Mouse (Mus musculus): Measurements from ENCODE around the gene Ube4a. TPM values are rescaled to one million over a fixed set of nuclear protein-coding genes. Genes with fewer than 3 reads are reported as not detected.
"Not testable (repeated sequence)": the region's sequence is repeated elsewhere in the genome, so short reads cannot be mapped to it uniquely, and the experiment has no call there.

Gene Ube4a
- polyA plus RNA-seq, 1 experiment = 16.6 TPM

DNA sequence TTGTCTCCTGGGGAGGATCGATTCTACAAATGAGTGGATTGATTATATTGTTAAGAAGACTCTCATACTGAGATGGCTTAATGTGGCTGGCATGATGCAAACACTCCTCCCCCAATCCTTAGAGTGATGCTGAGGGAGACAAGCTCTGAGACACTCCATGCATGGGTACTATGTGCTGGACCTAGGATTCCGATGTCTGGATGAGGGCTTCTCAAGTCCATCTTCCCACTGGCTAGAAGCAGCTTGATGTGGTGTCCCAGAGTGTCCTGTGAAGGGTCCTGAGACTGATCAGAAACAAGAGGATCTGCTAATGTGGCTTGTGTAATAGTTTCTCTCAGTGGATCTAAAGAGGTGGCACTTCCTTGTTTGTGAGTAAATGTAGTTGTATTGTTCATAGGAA lies 15.7 kb upstream of the Ube4a start:
- H3K4me1 ChIP-seq (ENCODE audit: control insufficient read depth, insufficient read depth, low read length) = peaks cover 7% of the 10 kb centered on the region
- TF ChIP-seq POLR2A (IDR thresholded peaks at IDR 0.05; ENCODE audit: control insufficient read depth, low read depth, low read length) = no peak
- no peak for TF ChIP-seq CTCF (IDR thresholded peaks at IDR 0.05; ENCODE audit: control insufficient read depth, insufficient read depth, insufficient replicate concordance, low read depth, low read length)
- H3K27ac ChIP-seq (ENCODE audit: control insufficient read depth, insufficient read depth, low read depth, low read length) = no peak overlapping the region
- no peaks in the 10 kb centered on the region for H3K27me3 ChIP-seq (ENCODE audit: control insufficient read depth, insufficient read depth, low read length)
- H3K4me3 ChIP-seq (ENCODE audit: control insufficient read depth, low read depth, low read length) = no peak overlapping the region
- H3K36me3 ChIP-seq (ENCODE audit: control insufficient read depth, insufficient read depth, low read length) = no peaks in the 10 kb centered on the region

- no peak for TF ChIP-seq POLR2A (IDR thresholded peaks at IDR 0.05; ENCODE audit: control insufficient read depth, low read depth, low read length)
- no peak for TF ChIP-seq CTCF (IDR thresholded peaks at IDR 0.05; ENCODE audit: control insufficient read depth, insufficient read depth, insufficient replicate concordance, low read depth, low read length)
- Histone ChIP-seq H3K4me1 (ENCODE audit: control insufficient read depth, insufficient read depth, low read length) (no peaks in the 10 kb centered on the region), H3K36me3 (ENCODE audit: control insufficient read depth, insufficient read depth, low read length) (no peaks in the 10 kb centered on the region), H3K27ac (ENCODE audit: control insufficient read depth, insufficient read depth, low read depth, low read length) (no peak within 1 kb of the TSS), H3K4me3 (ENCODE audit: control insufficient read depth, low read depth, low read length) (no peak within 1 kb of the TSS), H3K27me3 (ENCODE audit: control insufficient read depth, insufficient read depth, low read length) (no peaks in the 10 kb centered on the region)
These were observed 14.8 kb upstream of the Ube4a start, which contains the start of gene Cd3g for GRCm38 (mm10) chr9:44980242-44980641. Gene Cd3g, minus strand, starts transcription at chr9:44980431.

DNA sequence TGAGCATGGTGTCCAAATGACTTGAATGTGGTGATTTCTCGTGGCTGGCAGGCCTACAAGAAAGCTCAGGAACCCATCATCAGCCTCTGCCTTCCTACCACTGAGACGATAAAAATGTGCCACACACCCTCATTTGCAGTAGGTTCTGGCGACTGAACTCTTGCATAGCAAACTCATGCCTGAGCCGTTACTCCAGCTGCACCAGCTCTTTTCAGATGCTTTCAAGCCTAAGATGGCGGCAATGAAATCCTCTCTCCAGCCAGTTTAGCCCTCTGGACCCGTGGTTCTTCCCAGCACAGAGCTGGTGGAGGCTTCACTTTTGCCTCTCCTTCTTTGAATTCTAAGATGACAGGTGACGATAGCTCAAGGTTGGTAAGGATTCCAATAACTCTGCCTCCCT lies 14.4 kb upstream of the Ube4a start:
- Histone ChIP-seq H3K36me3 (ENCODE audit: control insufficient read depth, insufficient read depth, low read length) (no peaks in the 10 kb centered on the region), H3K27ac (ENCODE audit: control insufficient read depth, insufficient read depth, low read depth, low read length) (no peak overlapping the region), H3K27me3 (ENCODE audit: control insufficient read depth, insufficient read depth, low read length) (no peaks in the 10 kb centered on the region), H3K4me1 (ENCODE audit: control insufficient read depth, insufficient read depth, low read length) (no peaks in the 10 kb centered on the region), H3K4me3 (ENCODE audit: control insufficient read depth, low read depth, low read length) (no peak overlapping the region)
- TF ChIP-seq CTCF (IDR thresholded peaks at IDR 0.05; ENCODE audit: control insufficient read depth, insufficient read depth, insufficient replicate concordance, low read depth, low read length) (no peak), POLR2A (IDR thresholded peaks at IDR 0.05; ENCODE audit: control insufficient read depth, low read depth, low read length) (no peak)

DNA sequence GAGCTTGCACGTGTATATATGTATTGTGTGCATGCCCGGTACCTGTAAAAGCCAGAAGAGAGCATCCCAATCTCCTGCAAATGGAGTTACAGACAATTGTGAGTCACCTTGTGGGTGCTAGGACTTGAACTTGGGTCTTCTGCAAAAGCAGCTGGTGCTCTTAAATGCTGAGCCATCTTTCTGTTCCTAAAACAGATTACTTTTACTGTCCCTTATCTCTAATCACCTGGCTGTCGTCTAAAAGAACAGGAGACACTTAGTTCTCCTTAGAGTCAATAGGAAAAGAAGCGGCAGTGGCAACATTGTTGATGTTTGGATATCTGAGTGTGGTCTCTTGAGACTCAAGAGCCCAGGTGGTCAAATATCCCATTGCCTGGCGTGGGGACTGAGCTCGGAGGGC lies 12.4 kb upstream of the Ube4a start:
- no peaks in the 10 kb centered on the region for H3K4me1 ChIP-seq (ENCODE audit: control insufficient read depth, insufficient read depth, low read length)
- H3K27me3 ChIP-seq (ENCODE audit: control insufficient read depth, insufficient read depth, low read length) = no peaks in the 10 kb centered on the region
- H3K27ac ChIP-seq (ENCODE audit: control insufficient read depth, insufficient read depth, low read depth, low read length) = no peak overlapping the region
- no peak overlapping the region for H3K4me3 ChIP-seq (ENCODE audit: control insufficient read depth, low read depth, low read length)
- no peak for TF ChIP-seq POLR2A (IDR thresholded peaks at IDR 0.05; ENCODE audit: control insufficient read depth, low read depth, low read length)
- TF ChIP-seq CTCF (IDR thresholded peaks at IDR 0.05; ENCODE audit: control insufficient read depth, insufficient read depth, insufficient replicate concordance, low read depth, low read length) = no peak
- H3K36me3 ChIP-seq (ENCODE audit: control insufficient read depth, insufficient read depth, low read length) = no peaks in the 10 kb centered on the region

DNA sequence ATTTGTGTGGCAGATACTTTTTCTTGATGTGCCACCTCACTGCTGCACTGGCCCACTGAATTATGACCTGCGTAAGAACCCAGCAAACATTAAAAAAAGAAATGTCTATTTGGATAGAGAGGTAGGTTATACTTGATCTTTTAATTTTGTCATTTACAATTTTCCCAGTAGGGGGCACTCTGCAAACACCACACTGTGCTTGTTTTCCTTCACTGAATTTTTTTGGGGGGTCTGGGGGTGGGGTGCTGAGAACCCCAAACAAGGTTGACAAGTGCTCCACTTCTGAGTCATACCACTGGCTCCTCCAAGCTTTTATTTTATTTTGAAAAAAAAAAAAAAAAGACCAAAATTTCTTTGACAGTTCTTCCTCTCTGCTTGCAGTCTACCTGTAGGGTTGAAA lies 4.0 kb upstream of the Ube4a start:
- Histone ChIP-seq H3K27me3 (ENCODE audit: control insufficient read depth, insufficient read depth, low read length) (no peaks in the 10 kb centered on the region), H3K36me3 (ENCODE audit: control insufficient read depth, insufficient read depth, low read length) (no peaks in the 10 kb centered on the region), H3K4me1 (ENCODE audit: control insufficient read depth, insufficient read depth, low read length) (no peaks in the 10 kb centered on the region; the same call in 1 of the 2 replicates), H3K4me3 (ENCODE audit: control insufficient read depth, low read depth, low read length) (no peak overlapping the region), H3K27ac (ENCODE audit: control insufficient read depth, insufficient read depth, low read depth, low read length) (no peak overlapping the region)
- TF ChIP-seq CTCF (IDR thresholded peaks at IDR 0.05; ENCODE audit: control insufficient read depth, insufficient read depth, insufficient replicate concordance, low read depth, low read length) = no peak
- TF ChIP-seq POLR2A (IDR thresholded peaks at IDR 0.05; ENCODE audit: control insufficient read depth, low read depth, low read length) = no peak

GRCm38 (mm10) chr9:44967763-44968162 lies 2.4 kb upstream of the Ube4a start:
- H3K4me1 ChIP-seq (ENCODE audit: control insufficient read depth, insufficient read depth, low read length); H3K27ac ChIP-seq (ENCODE audit: control insufficient read depth, insufficient read depth, low read depth, low read length); H3K27me3 ChIP-seq (ENCODE audit: control insufficient read depth, insufficient read depth, low read length): not testable (repeated sequence)

DNA sequence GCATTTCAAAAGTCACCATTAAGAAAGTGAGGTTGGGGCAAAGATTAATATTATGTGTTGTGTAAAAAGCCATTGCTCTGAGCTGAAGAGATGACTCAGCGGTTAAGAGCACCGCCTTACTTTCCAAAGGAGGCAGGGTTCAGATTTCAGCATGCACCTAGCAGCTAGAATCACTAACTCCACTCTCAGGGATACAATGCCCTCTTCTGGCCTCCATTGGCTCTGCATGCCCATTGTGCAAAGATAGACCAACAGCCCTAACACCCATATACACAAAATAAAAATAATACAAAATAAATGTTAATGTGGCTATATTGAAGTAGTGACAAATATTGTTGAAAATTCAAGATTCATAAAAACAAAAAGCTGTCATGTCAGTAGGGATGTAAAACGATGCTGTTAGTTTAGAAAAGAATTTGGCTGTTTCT lies 1.4 kb upstream of the Ube4a start:
- Histone ChIP-seq H3K36me3 (ENCODE audit: control insufficient read depth, insufficient read depth, low read length) (no peaks in the 10 kb centered on the region), H3K4me3 (ENCODE audit: control insufficient read depth, low read depth, low read length) (no peak overlapping the region), H3K27ac (ENCODE audit: control insufficient read depth, insufficient read depth, low read depth, low read length) (no peak overlapping the region), H3K4me1 (ENCODE audit: control insufficient read depth, insufficient read depth, low read length) (no peaks in the 10 kb centered on the region; the same call in 1 of the 2 replicates), H3K27me3 (ENCODE audit: control insufficient read depth, insufficient read depth, low read length) (no peaks in the 10 kb centered on the region)
- TF ChIP-seq CTCF (IDR thresholded peaks at IDR 0.05; ENCODE audit: control insufficient read depth, insufficient read depth, insufficient replicate concordance, low read depth, low read length) (peak; percentile 19; the same call in 1 of the 2 replicates), POLR2A (IDR thresholded peaks at IDR 0.05; ENCODE audit: control insufficient read depth, low read depth, low read length) (no peak)

More at GRCm38 (mm10) chr9:44967763-44968162, 2.4 kb upstream of the Ube4a start:
- H3K36me3 ChIP-seq (ENCODE audit: control insufficient read depth, insufficient read depth, low read length); H3K4me3 ChIP-seq (ENCODE audit: control insufficient read depth, low read depth, low read length): not testable (repeated sequence)

Data from testis, adult 2 months (tissue).